Mouse (Mus musculus) hindbrain, embryonic 14.5 days (tissue): ENCODE measurements at regions not wholly inside any gene's neighbourhood (a gene's known extent, or its start where the extent isn't known, plus 50 kb on each side); places are given as distances from the start of the nearest gene placed in this dataset.

Experiments used
- ATAC-seq: fragments of 200-750 bp; cut with Nextera tagmentation; 2 replicates; pipeline ENCODE4 v1.8.0; 2017; ENCODE audit warnings: moderate number of reproducible peaks, mild to moderate bottlenecking, moderate TSS enrichment, moderate library complexity; ENCODE audit not compliant: low FRiP score
- DNase-seq: peaks from one replicate; pipeline ENCODE4 v3.0.0-alpha.2; 2015; ENCODE audit warnings: low spot score
- H3K27ac ChIP-seq: fragments of 300-500 bp; sonication (generic); 2 replicates; pipeline ENCODE4 v1.5.1; 2014; ENCODE audit warnings: mild to moderate bottlenecking, moderate library complexity
- H3K27me3 ChIP-seq: fragments of 300-500 bp; sonication (generic); 2 replicates; pipeline ENCODE4 v1.6.1; 2014; ENCODE audit warnings: mild to moderate bottlenecking, low read length, mixed read lengths; ENCODE audit not compliant: control insufficient read depth, insufficient read depth
- H3K36me3 ChIP-seq: fragments of 300-500 bp; sonication (generic); replicated peaks from 2 replicates; pipeline ENCODE4 v1.6.1; 2014; ENCODE audit not compliant: control insufficient read depth, insufficient read depth
- H3K4me1 ChIP-seq: fragments of 300-500 bp; sonication (generic); replicated peaks from 2 replicates; pipeline ENCODE4 v1.6.1; 2014; ENCODE audit warnings: antibody characterized with exemption, low read length, mixed read lengths; ENCODE audit not compliant: control insufficient read depth, insufficient read depth
- H3K4me2 ChIP-seq: fragments of 300-500 bp; sonication (generic); replicated peaks from 2 replicates; pipeline ENCODE4 v1.6.1; 2014; ENCODE audit warnings: mild to moderate bottlenecking, moderate library complexity
- H3K4me3 ChIP-seq: fragments of 300-500 bp; sonication (generic); replicated peaks from 2 replicates; pipeline ENCODE4 v1.5.1; 2014; ENCODE audit warnings: mild to moderate bottlenecking, low read length
- H3K9ac ChIP-seq: fragments of 300-500 bp; sonication (generic); 2 replicates; pipeline ENCODE4 v1.6.1; 2014
- H3K9me3 ChIP-seq: fragments of 300-500 bp; sonication (generic); 2 replicates; pipeline ENCODE4 v1.6.1; 2016; ENCODE audit warnings: low read length; ENCODE audit not compliant: control insufficient read depth
- WGBS: fragments of 180-500 bp; shearing (Covaris S2); extraction: QIAGEN DNeasy Blood & Tissue Kit; methylation state at CpG from one replicate; pipeline ENCODE4 v1.1.7; 2014; 5-methylcytosine and 5-hydroxymethylcytosine counted together

DNA sequence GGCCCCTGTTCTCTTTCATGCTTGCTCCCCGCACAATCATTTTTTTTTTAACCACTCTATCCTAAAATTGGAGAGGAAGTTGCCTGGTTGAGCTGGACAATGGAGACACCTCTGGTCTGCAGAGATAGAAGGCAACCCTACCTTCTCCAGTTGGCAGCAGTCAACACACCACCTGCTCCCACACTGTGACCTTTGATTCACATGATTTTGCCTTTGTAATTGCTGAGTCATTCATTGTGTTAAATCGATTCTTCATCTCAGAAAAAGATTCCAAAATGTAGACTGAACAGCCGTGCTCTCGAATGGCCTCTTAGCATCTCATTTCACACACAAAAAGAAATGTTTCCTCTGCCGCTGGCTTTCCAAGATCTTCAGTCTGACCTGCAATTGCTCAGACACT lies 616.2 kb downstream of the Pdcd6ip start:
- H3K9me3 ChIP-seq: no peaks in the 10 kb centered on the region
- ATAC-seq (no peak), DNase-seq (no peak)
- no peaks in the 10 kb centered on the region for H3K36me3 ChIP-seq
- H3K27me3 ChIP-seq: no peaks in the 10 kb centered on the region
- WGBS: 64% methylated on average over 5 of the region's 5 CpGs
- H3K27ac ChIP-seq: no peak overlapping the region
- H3K4me1 ChIP-seq: no peaks in the 10 kb centered on the region
- no peak overlapping the region for H3K4me2 ChIP-seq
- no peak overlapping the region for H3K4me3 ChIP-seq
- H3K9ac ChIP-seq: no peak overlapping the region

DNA sequence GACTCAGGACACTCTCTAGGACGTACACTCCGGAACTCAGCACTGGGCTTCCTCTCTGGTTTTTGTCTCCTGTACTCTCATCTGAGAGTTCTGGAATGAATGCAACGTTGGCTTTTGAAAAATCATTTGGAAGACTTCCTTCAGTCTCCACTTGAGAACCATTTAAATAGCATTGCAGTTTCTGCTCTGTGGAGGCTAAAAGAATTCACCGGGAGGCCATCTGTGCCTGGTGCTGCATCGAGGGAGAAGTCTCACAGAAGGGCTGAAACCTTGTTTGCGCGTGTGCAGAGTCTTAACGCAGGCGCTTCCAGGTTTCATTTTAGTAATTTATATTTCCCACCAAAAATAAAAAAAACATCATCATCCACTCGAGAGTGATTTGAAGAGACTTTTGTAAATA lies 620.3 kb downstream of the Pdcd6ip start:
- H3K4me2 ChIP-seq: no peak overlapping the region

DNA sequence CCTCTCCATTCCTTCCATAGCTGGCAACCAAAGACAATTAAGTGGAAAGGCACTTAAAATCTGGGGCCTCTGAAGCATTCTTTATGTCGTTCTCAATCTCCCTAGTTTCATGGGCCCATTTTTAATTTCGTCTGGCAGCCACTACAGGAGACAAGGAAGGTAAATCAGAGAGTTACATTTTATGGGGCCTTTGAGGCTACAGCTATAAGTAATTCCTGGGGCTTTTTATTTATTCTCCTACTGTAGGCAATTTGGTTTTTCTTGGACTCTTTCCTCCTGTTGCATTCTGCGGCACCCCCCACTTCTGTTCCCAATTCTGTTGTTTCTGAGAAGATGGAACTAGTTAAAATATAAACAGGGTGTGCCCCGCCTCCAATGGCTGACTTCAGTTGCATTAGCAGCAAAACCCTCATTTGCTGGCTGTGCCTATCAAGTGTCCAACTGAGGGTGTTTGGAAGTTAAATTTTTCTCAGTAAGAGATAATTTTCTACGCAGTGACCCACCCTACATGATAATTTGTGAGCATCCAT lies 622.7 kb downstream of the Pdcd6ip start:
- no peak overlapping the region for H3K9ac ChIP-seq
- H3K4me3 ChIP-seq: no peak overlapping the region
- no peak overlapping the region for H3K4me2 ChIP-seq
- no peaks in the 10 kb centered on the region for H3K36me3 ChIP-seq
- H3K9me3 ChIP-seq: no peaks in the 10 kb centered on the region
- no peak for ATAC-seq
- 76% methylated on average over 5 of the region's 5 CpGs for WGBS
- H3K4me1 ChIP-seq: no peaks in the 10 kb centered on the region
- H3K27me3 ChIP-seq: no peaks in the 10 kb centered on the region
- H3K27ac ChIP-seq: no peak overlapping the region
- no peak for DNase-seq

More for the DNA sequence above, 620.3 kb downstream of the Pdcd6ip start:
- WGBS: 82% methylated on average over 10 of the region's 10 CpGs
- no peak overlapping the region for H3K4me3 ChIP-seq
- no peak overlapping the region for H3K27ac ChIP-seq
- H3K9me3 ChIP-seq: no peaks in the 10 kb centered on the region
- no peaks in the 10 kb centered on the region for H3K4me1 ChIP-seq
- no peaks in the 10 kb centered on the region for H3K36me3 ChIP-seq
- DNase-seq (no peak), ATAC-seq (no peak)
- H3K27me3 ChIP-seq: no peaks in the 10 kb centered on the region
- H3K9ac ChIP-seq: no peak overlapping the region

DNA sequence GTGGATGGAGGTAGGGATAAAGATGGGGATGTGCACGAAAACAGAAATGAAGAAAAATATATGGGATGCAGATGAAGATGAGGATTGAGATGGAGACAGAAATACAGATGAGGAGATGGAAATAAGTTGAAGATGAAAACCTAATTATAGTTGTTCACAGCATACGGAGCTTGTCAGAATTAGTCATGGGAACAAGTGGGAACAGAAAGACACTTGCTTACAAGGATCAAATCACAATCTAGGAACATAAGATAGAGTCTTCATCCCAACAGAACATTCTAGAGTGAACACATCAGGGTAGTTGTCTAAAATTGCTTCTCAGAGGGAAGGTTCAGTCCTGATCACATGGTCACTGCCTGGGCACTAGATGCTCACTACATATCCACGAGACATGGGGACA lies 633.2 kb downstream of the Pdcd6ip start:
- no peak for ATAC-seq
- no peaks in the 10 kb centered on the region for H3K9me3 ChIP-seq
- H3K27ac ChIP-seq: no peak overlapping the region

DNA sequence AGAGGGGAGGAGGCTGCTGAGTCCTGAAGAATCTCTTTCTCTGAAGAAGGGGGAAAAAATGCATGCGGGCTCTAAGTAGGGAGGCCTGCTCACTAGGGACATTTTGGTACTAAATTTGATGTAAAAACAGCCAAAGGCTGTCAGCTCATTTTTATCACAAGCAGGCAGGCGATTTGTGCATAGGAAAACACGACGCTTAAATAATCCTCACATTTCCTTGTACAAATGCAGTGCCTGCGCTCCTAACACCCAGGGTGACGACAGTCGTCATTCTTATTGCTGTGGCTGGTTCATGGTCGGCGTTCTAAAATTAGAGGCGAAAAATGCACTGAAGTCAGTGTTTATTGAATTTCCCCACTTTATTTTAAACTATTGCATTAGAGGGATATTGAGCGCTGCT lies 650.6 kb downstream of the Pdcd6ip start:
- Histone ChIP-seq H3K27ac (no peak overlapping the region), H3K4me3 (no peak overlapping the region), H3K9ac (no peak overlapping the region), H3K4me1 (no peaks in the 10 kb centered on the region), H3K4me2 (no peak overlapping the region), H3K36me3 (no peaks in the 10 kb centered on the region), H3K9me3 (no peaks in the 10 kb centered on the region), H3K27me3 (no peaks in the 10 kb centered on the region)
- WGBS: 78% methylated on average over 11 of the region's 11 CpGs
- DNase-seq (no peak), ATAC-seq (no peak)

More for the DNA sequence above, 633.2 kb downstream of the Pdcd6ip start:
- H3K9ac ChIP-seq: no peak overlapping the region
- H3K4me3 ChIP-seq: no peak overlapping the region
- H3K27me3 ChIP-seq: no peaks in the 10 kb centered on the region
- H3K4me2 ChIP-seq: no peak overlapping the region
- no peaks in the 10 kb centered on the region for H3K4me1 ChIP-seq
- WGBS: 86% methylated on average over 3 of the region's 3 CpGs
- no peak for DNase-seq
- H3K36me3 ChIP-seq: no peaks in the 10 kb centered on the region

DNA sequence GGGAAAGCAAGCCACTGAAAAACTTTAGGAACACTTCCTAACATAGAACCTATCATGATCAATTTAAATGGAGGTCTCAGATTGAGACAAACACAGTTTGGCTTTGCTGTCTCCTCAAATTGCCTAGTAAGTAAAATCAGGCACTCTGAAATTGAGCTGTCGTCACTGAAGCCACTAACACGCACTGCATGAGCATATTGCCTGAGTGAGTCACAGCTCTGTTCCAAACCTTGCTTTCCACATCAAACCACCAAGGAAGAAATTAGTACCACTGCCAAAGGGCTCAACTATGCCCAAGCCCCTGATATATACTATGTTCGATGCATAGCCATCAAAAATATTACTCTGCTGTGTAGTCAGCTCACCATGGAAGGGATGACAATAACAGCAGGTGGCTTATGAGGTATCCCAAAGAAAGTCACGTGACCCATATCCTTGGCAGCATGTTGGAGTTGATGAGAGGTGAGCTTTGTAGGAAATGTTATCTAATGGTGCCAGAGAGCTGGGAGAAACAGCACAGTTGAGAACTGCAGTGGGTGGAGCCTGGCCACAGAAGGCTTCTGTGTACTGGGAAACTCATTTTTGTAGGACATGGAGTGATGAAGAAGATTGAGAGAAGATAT lies 663.4 kb downstream of the Pdcd6ip start:
- H3K9ac ChIP-seq: no peak overlapping the region
- H3K36me3 ChIP-seq: no peaks in the 10 kb centered on the region
- no peak for DNase-seq
- H3K27me3 ChIP-seq: no peaks in the 10 kb centered on the region
- no peak for ATAC-seq
- no peak overlapping the region for H3K4me2 ChIP-seq
- 82% methylated on average over 4 of the region's 4 CpGs for WGBS
- peaks cover 7% of the 10 kb centered on the region; the same call in 1 of the 2 replicates for H3K4me1 ChIP-seq
- no peak overlapping the region for H3K4me3 ChIP-seq
- no peak overlapping the region for H3K27ac ChIP-seq
- no peaks in the 10 kb centered on the region for H3K9me3 ChIP-seq

DNA sequence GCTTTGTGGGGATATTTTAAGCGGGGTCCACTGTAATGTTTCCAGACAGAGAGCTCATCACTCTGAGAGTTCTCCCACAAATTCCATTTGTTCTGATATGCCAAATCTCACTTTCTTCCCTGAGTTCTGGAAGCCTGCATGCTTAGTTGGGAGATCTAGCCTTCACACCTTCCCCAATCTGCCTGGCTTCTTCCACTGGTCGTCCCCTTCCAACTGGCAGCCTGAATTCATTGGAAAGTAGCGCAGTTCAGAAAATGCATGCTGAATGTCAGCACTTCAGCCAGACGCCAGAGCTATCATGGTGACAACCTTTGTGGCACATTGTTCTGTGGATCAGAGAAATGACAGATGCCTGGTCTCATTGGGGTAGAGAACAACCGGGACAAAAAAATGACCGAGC lies 667.2 kb downstream of the Pdcd6ip start:
- Histone ChIP-seq H3K27me3 (no peaks in the 10 kb centered on the region), H3K27ac (no peak overlapping the region), H3K4me1 (peaks cover 7% of the 10 kb centered on the region; the same call in 1 of the 2 replicates), H3K4me2 (no peak overlapping the region), H3K4me3 (no peak overlapping the region), H3K9me3 (no peaks in the 10 kb centered on the region), H3K36me3 (no peaks in the 10 kb centered on the region), H3K9ac (no peak overlapping the region)
- WGBS: 84% methylated on average over 6 of the region's 6 CpGs
- DNase-seq (no peak), ATAC-seq (no peak)

DNA sequence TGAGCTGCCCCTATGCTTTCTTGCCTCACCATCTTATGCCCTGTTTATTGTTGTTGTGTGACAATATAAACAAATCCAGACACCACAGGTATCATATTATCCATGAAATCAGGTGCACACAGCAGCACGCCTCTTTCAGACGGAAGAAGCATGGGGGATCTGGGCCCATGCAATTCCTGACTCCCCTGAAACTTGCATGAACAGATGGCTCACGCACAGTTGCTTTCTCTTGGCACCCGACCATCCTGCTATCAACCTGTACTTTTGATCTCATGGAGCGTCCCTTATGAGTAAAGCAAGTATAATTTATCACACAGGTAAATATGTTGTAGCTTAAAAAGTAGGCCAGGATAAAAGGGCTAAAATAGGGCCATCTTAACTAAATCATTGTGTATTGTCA lies 674.1 kb downstream of the Pdcd6ip start:
- no peak overlapping the region for H3K27ac ChIP-seq
- ATAC-seq: no peak

DNA sequence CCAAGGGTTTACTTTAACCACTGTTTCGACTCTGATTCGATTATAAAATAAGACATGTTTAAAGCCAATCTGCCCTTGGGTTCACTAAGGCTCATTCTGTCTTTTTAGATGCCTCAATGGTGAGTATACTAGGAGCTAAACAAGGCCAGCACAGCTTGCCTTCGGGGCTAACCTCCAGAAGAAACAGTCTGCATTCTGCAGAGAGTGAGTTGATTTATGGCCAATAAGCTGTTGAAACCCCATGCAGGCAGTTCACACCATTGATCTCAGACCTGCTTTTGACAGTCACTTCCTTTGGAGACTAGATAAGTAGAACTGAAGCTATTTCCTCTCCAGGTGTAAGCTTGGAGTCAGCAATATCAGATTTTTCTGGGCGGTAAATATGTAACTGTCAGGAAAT lies 679.0 kb downstream of the Pdcd6ip start:
- Histone ChIP-seq H3K9ac (no peak overlapping the region), H3K4me2 (no peak overlapping the region), H3K27ac (no peak overlapping the region), H3K4me1 (no peaks in the 10 kb centered on the region), H3K36me3 (no peaks in the 10 kb centered on the region), H3K9me3 (no peaks in the 10 kb centered on the region), H3K4me3 (no peak overlapping the region), H3K27me3 (no peaks in the 10 kb centered on the region)
- 84% methylated on average over 4 of the region's 4 CpGs for WGBS
- peak; percentile 18 for DNase-seq
- ATAC-seq: no peak

More for the DNA sequence above, 674.1 kb downstream of the Pdcd6ip start:
- 75% methylated on average over 5 of the region's 5 CpGs for WGBS
- H3K36me3 ChIP-seq: no peaks in the 10 kb centered on the region
- no peak overlapping the region for H3K4me3 ChIP-seq
- H3K27me3 ChIP-seq: no peaks in the 10 kb centered on the region
- no peak overlapping the region for H3K9ac ChIP-seq
- H3K4me2 ChIP-seq: no peak overlapping the region
- no peaks in the 10 kb centered on the region for H3K9me3 ChIP-seq
- DNase-seq: peak; percentile 17
- H3K4me1 ChIP-seq: no peaks in the 10 kb centered on the region

DNA sequence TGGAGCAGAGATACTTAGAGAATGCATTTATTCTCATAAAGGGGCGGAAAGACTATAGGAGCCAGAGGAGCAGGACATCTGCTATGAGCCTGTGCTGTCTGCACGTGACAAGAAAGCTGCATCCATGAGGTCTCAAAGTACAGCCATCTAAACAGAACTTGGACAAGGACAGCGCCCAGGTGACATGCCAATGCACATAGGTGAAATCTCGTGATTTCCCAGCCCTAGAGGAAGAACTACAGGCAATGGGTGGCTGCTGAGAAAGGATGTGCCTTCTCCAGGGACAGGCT lies 681.2 kb downstream of the Pdcd6ip start:
- Histone ChIP-seq H3K27ac (no peak overlapping the region), H3K9ac (no peak overlapping the region), H3K4me3 (no peak overlapping the region), H3K4me2 (no peak overlapping the region), H3K9me3 (no peaks in the 10 kb centered on the region), H3K4me1 (no peaks in the 10 kb centered on the region), H3K27me3 (no peaks in the 10 kb centered on the region), H3K36me3 (no peaks in the 10 kb centered on the region)
- 80% methylated on average over 4 of the region's 4 CpGs for WGBS
- ATAC-seq (no peak), DNase-seq (no peak)
